Mouse (Mus musculus) testis, postnatal 14 days (tissue): ENCODE data around the gene Akap17b.
"Not testable (repeated sequence)": the region's sequence is repeated elsewhere in the genome, so short reads cannot be mapped to it uniquely, and the experiment has no call there.

Source experiments
- DNase-seq: peaks from one replicate; pipeline ENCODE4 v3.0.0; 2021; ENCODE audit warnings: low spot score

The Akap17b gene

DNA sequence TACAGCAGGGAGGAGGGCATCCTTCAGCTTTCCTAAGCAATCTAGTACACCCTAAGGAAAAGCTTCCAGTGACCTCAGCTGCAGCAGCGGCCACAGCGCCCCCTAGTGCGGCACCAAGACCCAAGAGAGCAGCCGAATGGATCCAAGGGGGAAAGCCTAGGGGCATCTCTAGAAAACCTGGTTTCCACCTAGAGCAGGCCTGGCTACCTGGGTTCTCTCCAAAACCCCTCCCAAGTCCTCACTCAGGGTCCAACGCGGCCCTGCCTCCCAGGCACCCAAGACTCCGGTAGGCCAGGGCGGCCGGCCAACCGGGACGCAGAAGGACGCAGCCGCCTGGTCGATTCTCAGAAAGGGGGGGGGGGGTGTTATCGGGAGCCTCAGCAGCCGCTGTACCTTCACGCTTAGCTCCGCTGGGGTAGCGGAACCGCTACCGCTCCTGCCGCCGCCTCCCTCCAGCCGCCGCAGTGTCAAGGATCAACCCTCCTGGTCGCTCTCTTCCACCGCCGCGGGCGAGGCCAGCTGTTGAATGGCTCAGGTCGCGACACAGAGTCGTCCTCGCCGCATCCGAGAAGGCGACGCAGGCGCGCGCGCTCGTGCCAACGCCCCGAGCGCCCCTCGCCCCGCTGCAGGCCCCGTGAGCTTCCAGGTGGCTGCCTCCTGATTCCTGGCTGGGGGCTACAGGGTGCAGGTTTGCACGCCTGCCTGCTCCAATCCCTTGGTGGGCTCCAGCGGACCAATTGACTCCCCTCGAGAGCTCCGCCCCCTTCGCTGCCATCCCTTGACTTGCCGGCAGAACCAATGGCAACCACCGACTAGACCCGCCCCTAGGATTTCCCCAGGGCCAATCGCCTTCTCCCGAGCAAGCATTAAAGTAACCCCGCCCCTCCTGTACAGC, at the start of gene Akap17b:
Gene Akap17b (minus strand): TSS at position 739 of the 895 bp plus-strand sequence.
- DNase-seq, result peak; percentile 86

DNA sequence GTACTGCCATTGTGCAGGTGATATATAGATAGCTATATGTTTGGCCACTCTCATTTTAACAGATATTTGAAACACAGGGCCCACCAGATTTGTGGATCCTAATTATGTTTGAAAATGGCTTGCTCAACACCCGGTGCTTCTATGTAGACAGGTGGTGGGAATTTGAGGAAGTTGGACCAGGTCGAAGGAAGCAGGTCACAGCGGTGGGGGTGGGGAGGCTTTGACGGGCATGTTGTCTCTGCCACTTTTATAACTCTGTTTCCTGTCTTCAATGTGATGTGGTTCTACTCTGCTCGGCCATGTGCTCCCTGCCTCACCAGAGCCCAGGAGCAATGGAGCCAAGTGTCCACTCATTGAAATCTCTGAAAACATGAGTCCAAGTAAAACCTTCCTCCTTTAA, 46.2 kb upstream of the Akap17b start:
- DNase-seq, result no peak

DNA sequence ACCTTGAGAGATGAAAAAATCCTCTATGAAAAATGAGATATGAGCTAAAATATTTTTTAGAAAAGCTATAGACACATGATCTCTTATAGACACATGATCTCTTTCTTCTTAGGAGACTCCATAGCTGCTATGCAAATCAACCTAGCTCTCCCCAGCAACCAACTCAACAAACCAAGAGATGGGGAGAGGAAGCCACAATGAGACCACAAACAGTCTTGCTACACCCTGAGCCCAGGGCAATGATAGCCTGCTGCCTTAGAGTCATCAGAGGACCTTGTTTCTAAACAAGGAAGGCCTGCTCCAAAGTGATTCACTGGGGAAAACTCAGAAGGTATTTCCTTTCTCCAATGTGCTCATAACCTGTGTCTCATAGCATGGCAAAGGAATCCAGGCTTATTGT, 44.5 kb upstream of the Akap17b start:
- no peak for DNase-seq

DNA sequence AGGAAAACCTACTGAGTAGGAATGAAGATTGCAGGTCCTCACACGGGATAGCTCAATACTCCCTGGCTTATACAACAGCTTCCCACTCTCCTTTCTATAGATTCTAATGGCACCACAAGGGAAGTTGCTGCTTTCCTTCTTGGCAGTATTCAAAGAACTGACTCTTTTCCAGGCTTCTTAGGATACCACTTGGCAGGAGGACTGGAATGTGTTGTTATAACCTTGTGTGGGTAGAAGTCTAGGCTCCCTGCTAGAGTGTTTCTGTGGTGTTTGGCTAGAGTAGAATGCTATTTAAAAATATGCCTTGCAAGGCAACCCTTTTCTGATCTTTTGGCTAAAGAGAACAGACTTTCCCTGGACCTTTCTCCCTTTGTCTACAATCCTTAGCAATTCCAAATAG, 31.6 kb upstream of the Akap17b start:
- DNase-seq, result no peak

DNA sequence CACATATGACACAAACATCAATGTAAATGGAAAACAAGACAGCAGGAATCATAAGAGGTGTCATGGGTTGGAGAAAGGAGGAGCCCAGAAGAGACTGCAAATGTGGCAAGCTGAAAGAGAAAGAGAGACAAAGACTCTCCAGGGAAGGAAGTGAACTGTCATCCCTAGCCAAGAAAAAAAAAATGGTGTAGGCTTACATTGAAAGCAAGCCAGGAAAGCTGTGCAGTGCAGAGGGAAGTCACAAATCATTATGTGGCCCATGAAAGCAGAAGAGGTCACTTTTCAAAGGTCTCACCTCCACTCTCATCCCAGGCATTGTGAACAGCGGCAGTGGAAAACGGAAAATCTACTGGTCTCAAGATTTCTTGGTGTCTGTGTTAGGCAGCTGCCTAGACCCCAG, 27.5 kb upstream of the Akap17b start:
- no peak for DNase-seq

DNA sequence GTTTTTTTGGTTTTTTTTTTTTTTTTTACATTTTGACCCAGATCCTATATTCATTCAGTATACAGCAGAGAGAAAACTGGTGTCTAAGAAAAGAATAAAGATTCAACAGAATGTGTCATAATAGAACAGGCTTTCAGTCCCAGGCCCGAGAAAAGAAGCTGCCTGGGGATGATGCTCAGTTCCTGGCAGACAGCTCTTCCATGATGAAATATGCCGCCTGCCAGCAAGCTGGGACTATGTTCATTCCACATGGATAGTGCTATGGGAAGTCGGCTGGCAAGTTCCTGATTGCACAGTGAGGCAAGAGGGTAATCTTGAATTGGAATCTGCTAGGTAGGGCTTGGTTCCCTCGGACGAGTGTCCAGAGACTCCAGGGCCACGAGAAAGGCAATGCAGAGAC, 5.1 kb downstream of the Akap17b start:
- DNase-seq, result no peak

DNA sequence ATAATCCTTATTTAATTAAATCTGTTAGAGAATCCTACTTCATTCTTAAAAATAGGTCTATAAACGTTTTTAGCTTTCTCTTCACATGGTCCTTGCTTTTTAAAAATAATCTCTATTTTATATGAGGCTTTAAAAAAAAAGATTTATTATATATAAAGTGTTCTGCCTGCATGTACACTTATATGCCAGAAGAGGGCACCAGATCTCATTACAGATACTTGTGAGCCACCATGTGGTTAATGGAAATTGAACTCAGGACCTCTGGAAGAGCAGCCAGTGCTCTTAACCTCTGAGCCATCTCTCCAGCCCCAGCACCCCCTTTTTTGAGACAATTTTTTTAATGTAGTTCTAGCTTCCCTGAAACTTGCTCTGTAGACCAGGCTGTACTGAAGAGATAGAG, 14.4 kb downstream of the Akap17b start:
- DNase-seq, result no peak

DNA sequence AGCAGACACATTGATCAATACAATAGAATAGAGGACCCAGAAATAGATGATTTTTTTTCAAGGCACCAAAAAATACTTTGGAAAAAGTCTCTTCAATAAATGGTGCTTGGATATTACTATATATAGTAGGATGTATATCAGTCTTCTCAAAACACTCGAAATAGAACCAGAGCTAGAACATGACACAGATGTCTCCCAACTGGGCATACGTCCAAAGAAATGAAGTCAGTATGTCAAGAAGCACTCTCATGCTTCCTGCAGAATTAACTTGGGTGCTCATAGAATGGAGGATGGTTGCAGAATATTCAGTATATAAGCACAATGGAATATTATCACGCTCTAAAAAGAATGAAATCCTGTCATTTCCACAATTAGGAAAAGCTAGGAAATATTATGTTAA, 17.1 kb downstream of the Akap17b start:
- no peak for DNase-seq

DNA sequence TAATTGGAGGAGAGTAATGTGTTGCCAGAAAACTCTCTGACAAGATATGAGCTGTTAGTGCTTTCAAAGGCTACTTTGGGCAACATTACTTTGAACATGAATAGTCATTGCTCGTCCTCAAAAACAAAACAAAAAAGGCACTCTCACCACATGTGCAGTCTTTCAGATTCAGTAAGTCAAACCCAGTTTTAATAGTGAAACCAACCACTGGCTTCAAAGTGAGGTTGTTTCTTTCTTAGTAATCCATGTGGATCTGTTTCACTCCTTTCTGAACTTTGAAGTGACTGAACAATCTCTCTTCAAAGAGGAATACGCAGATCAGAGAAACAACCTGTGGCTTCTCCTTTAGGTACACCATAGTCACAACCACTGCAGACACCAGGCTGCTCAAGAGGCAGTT, 36.1 kb downstream of the Akap17b start:
- no peak for DNase-seq

DNA sequence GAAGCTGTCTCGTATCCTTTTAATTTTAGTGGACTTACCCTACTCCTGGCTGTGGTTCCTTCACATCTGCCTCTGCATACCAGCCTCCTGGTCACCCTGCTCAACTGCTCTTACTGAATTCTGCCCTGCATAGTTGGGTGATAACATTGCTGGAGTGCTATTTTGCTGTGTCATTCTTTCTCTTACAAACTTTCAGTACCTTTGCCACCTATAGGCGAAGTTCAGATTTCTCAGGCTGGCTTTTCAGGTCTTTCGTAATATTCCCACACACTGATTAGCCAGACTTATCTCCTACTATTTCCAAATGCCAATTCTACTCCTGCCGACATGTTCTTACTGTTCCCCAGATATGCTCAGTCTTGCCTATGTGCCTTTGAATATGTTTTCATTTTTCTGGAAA, 41.2 kb downstream of the Akap17b start:
- no peak for DNase-seq

DNA sequence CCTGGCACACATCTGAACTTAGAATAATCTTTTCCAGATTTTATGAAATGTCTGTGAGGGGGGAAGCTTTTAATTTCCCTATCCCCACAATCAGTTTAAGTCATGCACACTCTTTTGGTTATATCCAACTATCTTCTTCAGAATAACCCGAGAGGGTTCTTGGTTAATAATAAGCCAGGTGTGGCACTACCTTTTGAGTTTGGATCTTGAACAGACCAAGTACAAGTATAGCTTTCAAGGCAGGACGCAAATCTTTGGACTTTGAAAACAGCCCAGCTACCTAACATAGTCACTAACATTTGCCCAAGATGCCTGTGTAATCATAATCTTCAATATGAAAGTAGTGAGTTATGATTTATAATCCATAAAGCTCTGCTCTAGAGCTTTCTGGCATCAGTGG, 42.3 kb downstream of the Akap17b start:
- DNase-seq, result no peak

DNA sequence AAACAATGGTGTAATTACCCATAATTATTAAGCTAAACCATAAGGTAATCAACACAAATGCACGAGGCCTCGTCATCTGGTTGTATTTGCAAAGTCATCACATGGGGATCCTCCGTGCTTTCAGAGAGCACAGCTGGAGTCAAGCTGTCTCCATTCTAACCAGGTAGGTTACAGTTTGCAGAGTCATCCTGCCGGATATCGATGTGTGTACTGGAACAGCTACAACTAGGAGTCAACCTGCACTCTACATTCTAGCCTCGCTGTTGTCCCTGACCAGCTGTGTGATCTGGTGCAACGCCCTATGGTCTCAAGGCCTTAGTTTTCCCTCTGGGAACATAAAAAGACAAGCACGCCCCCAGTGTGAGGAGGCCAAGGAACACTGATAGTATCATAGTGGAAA, 45.1 kb downstream of the Akap17b start:
- DNase-seq, result peak; percentile 31

DNA sequence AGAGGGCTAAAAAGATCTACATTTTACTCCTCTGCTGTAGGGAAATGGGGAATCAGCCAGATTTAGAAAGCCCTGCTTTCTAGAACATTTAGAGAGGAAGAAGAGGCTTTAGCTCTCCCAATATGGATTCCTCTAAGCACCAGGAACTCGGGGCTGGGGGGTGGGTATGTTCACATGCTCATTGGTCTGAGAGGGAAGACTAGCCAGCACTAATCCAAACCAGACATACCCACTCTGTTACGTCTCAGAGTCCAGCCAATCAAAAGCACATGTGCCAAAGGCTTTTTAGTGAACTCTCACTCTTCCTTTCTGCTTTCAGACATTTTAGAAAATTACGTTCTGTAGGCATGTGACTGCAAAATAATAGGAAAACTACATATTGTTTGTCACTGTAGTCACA, 45.5 kb downstream of the Akap17b start:
- DNase-seq, result no peak

DNA sequence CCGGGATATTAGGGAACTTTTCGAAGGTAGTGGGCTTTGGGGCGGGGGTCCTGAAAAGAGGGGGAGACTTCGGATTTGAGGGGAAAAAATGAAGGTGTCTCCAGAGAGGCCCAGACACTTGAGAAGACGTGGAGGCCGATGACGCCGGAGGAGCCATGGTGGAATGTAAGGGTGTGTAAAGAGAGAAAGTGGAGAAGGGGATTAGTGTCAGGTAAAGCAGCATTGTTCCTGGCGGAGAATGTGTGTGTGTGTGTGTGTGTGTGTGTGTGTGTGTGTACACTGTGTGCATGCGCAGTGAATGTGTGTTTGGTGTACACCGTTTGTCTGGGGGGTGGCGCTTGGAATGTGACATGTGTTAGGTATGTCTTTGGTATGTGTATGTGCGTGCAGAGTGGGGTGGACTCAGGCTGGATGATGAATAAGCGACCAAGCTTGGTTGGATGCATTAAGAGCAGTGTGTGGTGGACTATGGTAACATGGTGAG, 46.3 kb downstream of the Akap17b start:
- DNase-seq, result peak; percentile 4

DNA sequence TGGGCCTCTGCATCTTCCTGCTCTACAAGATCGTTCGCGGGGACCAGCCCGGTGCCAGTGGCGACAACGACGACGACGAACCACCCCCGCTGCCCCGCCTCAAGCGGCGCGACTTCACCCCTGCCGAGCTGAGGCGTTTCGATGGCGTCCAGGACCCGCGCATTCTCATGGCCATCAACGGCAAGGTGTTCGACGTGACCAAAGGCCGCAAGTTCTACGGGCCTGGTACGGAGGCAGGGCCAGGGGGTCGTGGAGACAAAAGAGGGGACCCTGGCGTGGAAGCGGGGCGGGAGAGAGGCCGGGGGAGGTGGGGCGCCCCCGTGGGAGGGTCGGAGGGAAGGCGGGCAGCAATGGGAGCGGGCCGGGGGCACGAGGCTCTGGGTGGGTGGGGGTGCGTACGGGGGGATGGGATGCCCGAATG, 46.8 kb downstream of the Akap17b start:
- DNase-seq, result no peak

DNA sequence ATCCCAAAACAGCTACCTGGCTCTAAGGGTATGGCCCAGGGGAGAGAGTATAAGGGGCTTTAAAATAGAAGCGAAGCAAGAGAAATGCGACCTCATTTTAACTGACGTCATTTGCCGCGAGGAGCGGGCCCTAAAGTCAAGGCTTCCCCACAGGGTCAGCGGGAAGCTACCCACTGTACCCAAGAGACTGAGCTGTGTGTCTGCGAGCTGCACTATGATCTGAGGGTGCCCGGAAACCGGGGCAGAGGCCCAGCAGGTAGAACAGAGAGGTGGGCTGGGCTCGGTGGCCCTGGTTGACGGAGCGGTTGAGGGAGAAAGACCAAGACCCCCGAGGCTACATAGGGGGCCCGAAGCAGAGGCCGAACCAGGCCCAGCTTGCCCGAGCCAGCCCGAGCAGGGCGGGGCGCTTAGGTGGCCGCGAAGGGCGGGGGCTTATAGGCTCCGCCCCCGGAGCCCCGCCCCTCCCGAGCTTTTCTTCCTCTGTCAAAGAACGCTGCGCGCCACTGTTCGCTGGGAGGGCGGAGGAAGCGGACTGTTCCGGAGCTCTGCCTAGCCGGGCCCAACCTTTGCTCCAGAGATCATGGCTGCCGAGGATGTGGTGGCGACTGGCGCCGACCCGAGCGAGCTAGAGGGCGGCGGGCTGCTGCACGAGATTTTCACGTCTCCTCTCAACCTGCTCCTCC, 47.3 kb downstream of the Akap17b start, which contains the start of gene Pgrmc1:
Gene Pgrmc1 (plus strand): TSS at position 500 of the 683 bp plus-strand sequence.
- DNase-seq, result peak; percentile 84

DNA sequence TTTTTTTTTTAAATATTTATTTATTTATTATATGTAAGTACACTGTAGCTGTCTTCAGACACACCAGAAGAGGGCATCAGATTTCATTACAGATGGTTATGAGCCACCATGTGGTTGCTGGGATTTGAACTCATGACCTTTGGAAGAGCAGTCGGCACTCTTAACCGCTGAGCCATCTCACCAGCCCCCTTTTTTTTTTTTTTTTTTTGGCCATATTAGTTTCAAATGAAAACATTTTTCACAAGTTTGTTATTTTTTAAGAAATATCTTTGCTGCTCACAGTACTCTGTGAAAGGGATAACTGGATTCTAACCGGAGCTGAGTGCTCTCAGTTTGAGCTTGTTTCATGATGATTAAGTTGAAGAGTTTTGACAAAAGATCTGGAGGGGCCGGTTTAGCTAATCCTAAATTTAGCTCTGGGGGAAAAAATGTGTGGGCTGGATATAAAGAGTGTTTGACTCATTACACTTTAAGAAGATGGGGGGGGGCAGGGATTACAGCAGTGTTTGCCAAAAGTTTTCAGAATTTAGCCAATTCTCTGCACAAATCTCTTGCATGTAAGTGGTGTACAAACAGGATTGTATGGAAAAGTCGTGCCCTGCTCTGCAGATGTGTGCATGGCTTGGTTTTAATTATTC, 48.6 kb downstream of the Akap17b start:
- DNase-seq, result not testable (repeated sequence)

DNA sequence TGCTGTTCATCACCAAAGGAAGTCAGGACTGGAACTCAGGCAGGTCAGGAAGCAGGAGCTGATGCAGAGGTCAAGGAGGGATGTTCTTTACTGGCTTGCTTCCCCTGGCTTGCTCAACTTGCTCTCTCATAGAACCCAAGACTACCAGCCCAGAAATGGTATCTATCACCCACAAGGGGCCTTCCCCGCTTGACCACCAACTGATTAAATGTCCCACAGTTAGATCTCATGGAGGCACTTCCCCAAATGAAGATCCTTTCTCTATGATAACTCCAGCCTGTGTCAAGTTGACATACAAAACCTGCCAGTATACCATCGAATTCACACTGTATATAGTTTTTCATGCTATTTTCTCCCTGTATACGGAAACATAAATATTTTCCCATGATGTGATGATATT, 49.9 kb downstream of the Akap17b start:
- no peak for DNase-seq

DNA sequence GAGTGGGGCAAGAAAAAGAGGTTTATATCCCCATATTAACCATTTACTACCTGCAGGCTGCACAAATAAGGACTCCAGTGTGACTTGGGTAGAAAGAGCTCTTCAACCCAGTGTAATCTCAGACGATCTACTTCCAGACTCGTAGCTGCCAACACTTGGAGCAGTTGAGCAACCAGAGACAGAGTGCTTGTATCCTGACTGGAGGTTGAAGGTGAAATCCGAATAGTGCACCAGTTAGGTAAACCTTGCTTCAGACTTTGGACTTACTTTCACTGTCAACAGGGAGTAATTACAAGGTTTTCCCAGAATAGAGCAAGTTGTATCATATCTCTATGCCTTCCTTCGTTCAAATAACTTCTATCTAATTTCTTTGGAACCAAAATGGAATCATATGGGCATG, 53.7 kb downstream of the Akap17b start:
- DNase-seq, result no peak

DNA sequence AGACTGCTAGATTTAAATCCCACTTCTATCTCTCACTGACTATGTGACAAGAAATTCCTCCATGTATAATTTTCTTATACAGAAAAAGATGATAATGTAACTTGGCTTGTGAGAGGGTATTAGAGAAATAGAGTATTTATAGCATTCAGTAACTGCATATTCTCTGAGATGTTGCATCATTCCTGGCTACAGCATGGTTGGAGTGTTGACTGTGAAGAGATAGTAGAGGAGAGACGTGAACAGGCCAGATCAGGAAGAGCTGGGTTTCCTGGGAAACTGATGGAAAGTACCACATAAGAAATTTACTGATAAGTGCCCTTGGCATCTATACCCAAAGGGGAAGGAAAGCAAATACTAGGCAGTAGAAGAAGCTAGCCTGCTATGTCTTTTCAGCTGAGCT, 54.1 kb downstream of the Akap17b start:
- DNase-seq, result no peak

DNA sequence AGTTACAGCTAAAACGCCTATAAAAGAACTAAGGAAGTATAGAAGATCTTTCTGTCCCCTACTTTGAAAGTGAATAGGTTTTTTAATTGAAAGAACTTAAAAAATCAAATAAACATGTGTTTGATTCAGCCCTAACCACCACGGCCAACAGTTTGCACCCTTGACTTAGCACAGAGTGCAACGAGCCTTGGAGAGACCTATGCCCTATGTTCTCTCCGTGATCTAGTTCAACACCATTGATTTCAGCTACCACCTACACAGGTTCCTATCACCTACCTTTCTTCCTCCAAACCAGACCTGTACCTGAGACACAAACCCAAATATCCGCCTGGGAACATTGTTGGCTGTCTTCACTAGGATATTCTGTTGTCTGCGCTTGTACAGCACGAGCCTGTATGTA, 54.9 kb downstream of the Akap17b start:
- DNase-seq, result no peak

DNA sequence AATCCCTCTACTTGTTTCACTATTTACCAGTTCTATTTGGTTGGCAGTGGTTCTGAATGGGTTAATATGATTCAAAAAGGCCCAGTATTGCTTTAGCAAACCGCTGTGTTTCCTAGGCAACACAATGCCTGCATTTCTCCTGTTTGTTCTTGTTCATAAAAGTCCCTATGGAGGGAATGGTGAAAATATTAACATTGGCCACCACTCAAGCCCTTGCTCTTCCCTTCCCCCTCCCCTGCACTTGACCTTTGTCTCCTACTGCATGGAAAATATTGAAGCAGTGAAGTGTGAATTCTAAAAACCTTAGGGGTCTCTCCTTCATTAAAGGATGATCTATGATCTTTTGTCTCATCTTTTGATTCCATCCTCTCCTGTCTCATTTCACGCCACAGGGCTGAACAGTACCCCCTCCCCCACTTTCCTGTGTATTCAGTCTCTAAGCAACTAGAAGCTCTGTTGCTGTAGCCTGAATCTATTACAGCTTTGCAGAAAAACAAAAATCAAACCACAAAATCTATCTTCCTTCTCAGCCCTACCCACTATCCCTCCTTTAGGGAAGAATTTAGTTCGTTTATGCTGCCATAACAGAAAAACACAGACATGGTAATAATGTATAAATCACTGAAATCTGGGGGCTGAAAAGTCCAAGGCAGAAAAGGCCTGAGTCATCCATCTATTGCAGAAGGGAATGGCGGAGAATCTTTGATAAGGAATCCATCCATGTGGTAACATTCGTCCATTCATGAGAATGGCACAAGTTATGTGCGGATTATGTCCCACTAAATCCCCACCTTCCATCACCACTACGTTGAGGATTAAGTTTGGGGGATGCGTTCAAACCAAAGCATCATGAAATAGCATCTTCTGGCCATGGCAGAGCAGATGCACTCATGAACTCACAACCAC, 57.6 kb downstream of the Akap17b start:
- DNase-seq, result no peak
